Mouse (Mus musculus) CD4-positive helper T cell, adult 2 months (primary cell): ENCODE results near the gene Yrdc.
A peak's percentile ranks its signal among the peaks of the same experiment; 100 is the strongest.

Experiments
- DNase-seq: peaks from one replicate; pipeline ENCODE4 v3.0.0-alpha.2; 2012; ENCODE audit warnings: low read depth, missing footprints, low spot score

Yrdc gene

DNA sequence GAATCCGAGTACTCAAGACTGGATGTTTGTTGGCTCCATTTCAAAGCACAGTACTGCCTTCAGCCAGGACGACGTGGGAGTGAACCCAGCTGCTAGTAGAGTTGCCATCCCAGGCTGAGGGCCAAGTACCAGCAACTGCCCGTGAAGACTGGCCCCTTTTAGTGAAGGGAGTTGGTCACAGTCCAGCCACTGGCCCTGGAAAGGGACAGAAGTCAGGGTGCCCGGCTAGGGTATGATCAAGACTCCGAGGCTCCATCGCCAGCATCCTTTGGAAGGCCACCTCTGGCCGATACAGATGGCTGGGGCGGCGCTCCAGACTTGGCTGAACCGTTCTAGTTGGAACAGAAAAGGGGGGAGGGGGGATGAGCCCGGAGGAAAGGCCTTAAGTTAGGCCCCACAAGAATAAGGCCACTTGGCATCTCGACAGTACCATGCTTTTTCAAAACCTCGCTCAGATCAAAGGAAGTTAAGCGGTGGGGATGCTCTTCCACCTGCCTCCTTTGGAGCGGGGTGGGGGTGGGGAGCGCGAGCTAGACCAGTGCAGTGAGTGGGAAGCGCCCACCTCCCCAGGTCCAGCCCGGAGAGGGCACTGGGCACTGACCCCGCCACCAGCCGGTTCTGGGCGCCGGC lies 733 bp upstream of the Yrdc start:
- DNase-seq = no peak

- DNase-seq = peak; percentile 87
These were observed 617 bp downstream of the Yrdc start, which contains the start of gene 1110065P20Rik for GRCm38 (mm10) chr4:124850933-124851658. TSS of gene 1110065P20Rik (minus strand) at chr4:124851196.

DNA sequence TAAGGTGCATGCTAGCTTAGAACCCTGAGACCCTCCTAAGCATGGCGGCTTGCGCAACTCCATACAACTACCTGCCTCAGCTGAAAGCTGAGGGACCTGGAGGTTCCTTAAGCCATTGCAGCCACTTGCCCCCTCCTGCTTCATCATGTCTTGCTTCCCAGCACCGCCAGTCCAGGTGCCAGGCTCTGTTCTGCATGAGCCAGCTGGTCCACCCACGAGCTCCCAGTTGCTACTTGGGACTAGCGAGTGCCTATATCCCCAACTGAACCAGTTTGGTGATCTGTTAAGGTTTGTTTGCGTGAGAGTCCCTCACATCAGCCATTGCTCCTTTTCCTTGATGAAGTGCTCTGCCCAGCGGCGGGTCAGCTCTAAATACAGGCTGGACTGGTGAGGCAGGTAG lies 5.8 kb downstream of the Yrdc start:
- no peak for DNase-seq

DNA sequence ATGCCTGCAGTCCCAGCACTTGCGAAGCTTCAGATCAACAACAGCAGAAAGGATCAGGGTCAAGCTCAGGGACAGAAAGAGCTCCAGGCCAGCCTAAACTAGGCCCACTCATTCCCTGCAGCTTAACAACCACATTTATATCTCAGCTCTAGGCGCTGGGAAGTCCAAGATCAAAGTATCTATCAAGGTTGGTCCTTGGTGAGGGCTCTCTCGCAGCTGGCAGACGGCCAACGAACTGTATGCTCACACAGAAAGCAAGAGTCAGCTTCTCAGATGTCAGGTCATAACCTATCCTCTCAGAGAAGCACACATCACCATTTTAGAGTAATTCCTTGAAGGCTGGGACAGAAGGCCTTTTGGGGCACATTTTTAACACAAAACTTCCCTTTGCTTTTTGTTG lies 7.9 kb downstream of the Yrdc start:
- DNase-seq = no peak

DNA sequence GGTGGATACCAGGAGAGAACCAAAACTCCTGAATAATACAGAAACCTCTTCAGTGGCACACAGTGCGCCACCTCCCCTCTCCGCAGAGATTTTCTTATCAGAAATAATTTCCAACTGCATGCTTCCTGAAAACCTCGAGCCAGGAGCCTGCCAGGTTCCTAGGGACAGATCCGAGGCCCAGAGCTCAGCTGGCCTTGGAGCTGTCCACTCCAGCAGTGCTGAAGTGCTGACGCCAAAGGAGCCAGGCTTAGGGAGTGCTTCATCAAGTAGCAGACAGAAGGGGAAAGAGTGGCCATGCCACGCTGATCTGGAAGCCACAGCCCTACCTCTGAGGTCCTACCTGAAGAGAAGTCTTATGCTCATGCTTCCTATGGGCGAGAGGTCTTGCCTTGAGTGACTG lies 10.0 kb downstream of the Yrdc start:
- DNase-seq = peak; percentile 42

- DNase-seq = no peak
These were observed 11.1 kb downstream of the Yrdc start, which contains the start of gene Maneal for GRCm38 (mm10) chr4:124861283-124862188. TSS of gene Maneal (minus strand) at chr4:124862171.

DNA sequence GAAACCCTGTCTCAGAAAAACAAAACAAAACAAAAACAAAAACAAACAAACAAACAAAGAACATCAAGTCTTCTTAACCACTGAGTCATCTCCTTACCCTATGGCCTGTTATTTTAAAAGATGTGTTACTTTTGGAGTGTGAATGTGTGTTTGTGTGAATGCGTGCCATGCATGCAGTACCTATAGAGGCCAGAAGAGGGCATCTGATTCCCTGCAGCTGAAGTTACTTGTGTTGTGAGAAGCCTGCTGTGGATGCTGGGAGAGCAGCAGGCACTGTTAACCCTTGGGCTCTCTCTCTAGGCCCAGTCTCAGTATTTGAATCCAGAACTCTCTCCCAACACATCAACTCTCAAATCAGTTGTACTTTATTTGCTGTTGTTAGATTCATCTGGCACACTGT lies 22.2 kb downstream of the Yrdc start:
- DNase-seq = no peak

DNA sequence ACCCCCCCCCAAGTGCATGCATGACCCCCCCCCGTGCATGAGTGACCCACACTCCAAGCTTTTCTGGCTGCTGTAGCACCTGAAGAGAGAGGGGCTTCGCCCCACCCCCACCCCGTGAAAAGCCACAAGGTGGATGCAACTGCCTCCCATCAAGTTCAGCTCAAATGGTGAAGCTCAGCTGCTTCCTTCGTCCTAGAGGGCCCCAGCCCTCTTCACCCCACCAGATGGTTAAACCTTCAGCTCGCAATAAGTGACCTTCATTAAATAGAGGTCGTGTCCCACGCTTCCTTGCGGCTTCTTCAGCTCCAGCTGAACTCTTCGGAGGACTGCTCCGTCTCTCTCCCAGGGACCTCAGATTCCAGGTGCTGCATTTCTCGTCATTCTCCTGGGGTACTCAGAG lies 30.1 kb downstream of the Yrdc start, which contains the start of gene Epha10:
Gene Epha10, plus strand, starts transcription at position 301 of the 400 bp plus-strand sequence.
- DNase-seq = no peak

DNA sequence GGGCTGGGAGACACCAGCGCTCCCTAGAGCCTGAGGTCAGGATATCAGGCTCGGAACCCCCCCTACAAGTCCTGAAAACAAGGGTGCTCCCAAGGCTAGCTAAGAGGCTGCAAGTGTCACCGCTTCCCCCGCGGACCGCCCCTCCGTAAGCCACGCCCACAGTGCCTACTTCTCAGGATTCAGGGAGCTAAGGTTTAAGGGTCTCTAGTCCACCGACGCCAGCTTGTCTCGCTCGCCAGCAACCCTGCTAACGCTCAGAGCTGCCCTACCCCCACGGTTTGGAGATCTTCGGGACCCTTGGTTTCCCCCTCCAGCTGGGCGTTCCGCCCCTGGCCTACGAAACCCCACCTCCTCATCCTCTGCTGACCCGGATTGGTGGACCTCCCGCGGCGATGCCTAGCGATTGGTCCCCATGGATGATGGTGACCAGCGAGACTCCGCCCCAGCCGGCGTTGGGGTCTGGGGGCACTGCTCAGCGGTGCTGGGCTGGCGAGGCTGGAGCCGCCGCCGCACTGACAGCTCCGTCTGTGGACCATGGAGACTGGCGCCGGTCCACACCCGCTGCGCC lies 30.9 kb downstream of the Yrdc start:
- no peak for DNase-seq

- DNase-seq = no peak
These were observed 31.8 kb downstream of the Yrdc start for GRCm38 (mm10) chr4:124882151-124882729.

DNA sequence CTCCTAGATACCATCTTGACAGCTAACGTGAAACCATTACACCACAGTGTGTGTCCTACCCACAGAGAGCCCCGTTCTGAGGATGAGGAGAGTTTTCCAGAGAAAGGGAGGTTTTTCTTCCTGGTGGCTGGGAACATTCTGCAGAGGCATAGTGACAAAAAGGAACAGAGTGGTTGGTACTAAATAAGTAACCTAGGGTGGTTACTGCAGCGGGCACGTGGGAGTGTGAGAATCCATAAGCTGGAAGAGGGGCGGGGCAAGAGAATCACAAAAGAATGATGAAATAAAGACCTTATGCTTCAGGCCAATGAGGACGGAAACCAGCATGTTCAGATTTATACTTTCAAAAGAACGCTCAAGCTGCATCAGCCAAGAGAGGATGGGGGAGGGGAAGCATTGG lies 38.2 kb downstream of the Yrdc start:
- no peak for DNase-seq

DNA sequence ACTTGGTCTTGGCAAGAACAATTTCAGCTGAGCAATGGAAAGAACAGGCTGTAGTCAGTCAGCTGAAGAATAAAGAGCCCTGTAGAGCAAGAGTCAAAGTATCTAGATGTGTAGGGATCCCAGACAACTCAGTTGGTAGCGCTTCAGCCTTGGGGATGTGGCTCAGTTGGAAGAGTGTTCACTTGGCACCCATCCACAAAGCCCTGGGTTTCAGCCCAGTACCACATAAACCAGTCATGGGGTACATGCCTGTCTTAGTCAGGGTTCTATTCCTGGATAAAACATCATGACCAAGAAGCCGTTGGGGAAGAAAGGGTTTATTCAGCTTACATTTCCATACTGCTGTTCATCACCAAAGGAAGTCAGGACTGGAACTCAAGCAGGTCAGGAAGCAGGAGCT lies 39.5 kb downstream of the Yrdc start:
- no peak for DNase-seq

GRCm38 (mm10) chr4:124890831-124891230 lies 40.4 kb downstream of the Yrdc start:
- DNase-seq = no peak

- DNase-seq = no peak
These were observed 43.3 kb downstream of the Yrdc start for GRCm38 (mm10) chr4:124893769-124894168.

GRCm38 (mm10) chr4:124894508-124895428 lies 44.3 kb downstream of the Yrdc start:
- no peak for DNase-seq

GRCm38 (mm10) chr4:124898428-124898827 lies 47.9 kb downstream of the Yrdc start:
- no peak for DNase-seq

DNA sequence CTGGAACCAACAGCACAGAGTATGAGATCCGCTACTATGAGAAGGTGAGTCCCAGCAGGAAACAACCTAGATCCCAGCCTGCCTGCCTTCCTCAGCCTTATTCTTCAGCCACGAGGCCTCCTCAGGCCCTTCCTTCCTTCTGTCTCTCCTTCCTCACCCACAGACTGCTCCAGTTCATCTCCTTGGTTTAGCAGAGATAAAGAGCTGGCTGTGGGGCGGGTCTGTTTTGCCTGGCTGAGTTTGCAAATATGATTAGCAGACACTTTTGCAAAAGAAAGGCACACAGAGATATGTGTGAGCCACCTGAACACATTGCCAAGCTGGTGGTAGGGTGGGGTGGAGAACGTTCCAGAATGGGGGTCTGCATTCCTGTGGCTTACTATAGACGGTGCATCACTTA lies 49.4 kb downstream of the Yrdc start:
- DNase-seq = no peak
